Mouse (Mus musculus) testis, adult 2 months (tissue): ENCODE data around the gene Thsd4.
"Not testable (repeated sequence)": the region's sequence is repeated elsewhere in the genome, so short reads cannot be mapped to it uniquely, and the experiment has no call there.

ENCODE experiments used
- CTCF ChIP-seq: fragments of 200-500 bp; IDR thresholded peaks from 2 replicates; pipeline ENCODE4 v1.5.1; 2012; ENCODE audit warnings: low read depth, mild to moderate bottlenecking, inconsistent platforms, low read length, moderate library complexity; ENCODE audit not compliant: control insufficient read depth, insufficient read depth, insufficient replicate concordance
- POLR2A ChIP-seq: fragments of 200-500 bp; IDR thresholded peaks from 2 replicates; pipeline ENCODE4 v1.6.1; 2012; ENCODE audit warnings: low read depth, mild to moderate bottlenecking, inconsistent platforms, low read length, moderate library complexity; ENCODE audit not compliant: control insufficient read depth

- TF ChIP-seq CTCF, POLR2A: not testable (repeated sequence)
These were observed 563.7 kb downstream of the Thsd4 start for GRCm38 (mm10) chr9:59958115-59958514.
